Mouse (Mus musculus) stomach, postnatal 0 days (tissue): ENCODE data around the gene Psmb3. TPM values are rescaled to one million over a fixed set of nuclear protein-coding genes. Genes with fewer than 3 reads are reported as not detected.

Experiments
- ATAC-seq: fragments of 200-750 bp; cut with Nextera tagmentation; 2 replicates; pipeline ENCODE4 v1.8.0; 2017; ENCODE audit not compliant: low FRiP score, low TSS enrichment
- DNase-seq: peaks from one replicate; pipeline ENCODE4 v3.0.0-alpha.2; 2016; ENCODE audit warnings: low spot score
- H3K27ac ChIP-seq: fragments of 300-500 bp; sonication (generic); replicated peaks from 2 replicates; pipeline ENCODE4 v1.5.1; 2014; ENCODE audit warnings: mild to moderate bottlenecking, control low read depth
- H3K27me3 ChIP-seq: fragments of 300-500 bp; sonication (generic); 2 replicates; pipeline ENCODE4 v1.6.1; 2014; ENCODE audit warnings: low read length; ENCODE audit not compliant: control insufficient read depth, insufficient read depth
- H3K36me3 ChIP-seq: fragments of 300-500 bp; sonication (generic); 2 replicates; pipeline ENCODE4 v1.6.1; 2014; ENCODE audit warnings: low read length, mixed read lengths; ENCODE audit not compliant: control insufficient read depth, insufficient read depth
- H3K4me1 ChIP-seq: fragments of 300-500 bp; sonication (generic); replicated peaks from 2 replicates; pipeline ENCODE4 v1.6.1; 2014; ENCODE audit warnings: antibody characterized with exemption; ENCODE audit not compliant: control insufficient read depth, insufficient read depth
- H3K4me2 ChIP-seq: fragments of 300-500 bp; sonication (generic); replicated peaks from 2 replicates; pipeline ENCODE4 v1.6.1; 2014; ENCODE audit warnings: low read depth, mild to moderate bottlenecking, control low read depth, moderate library complexity
- H3K4me3 ChIP-seq: fragments of 300-500 bp; sonication (generic); 2 replicates; pipeline ENCODE4 v1.5.1; 2014; ENCODE audit warnings: low read depth, low read length, control low read depth
- H3K9ac ChIP-seq: fragments of 300-500 bp; sonication (generic); 2 replicates; pipeline ENCODE4 v1.6.1; 2014; ENCODE audit warnings: mild to moderate bottlenecking, low read length, control low read depth, mixed read lengths
- H3K9me3 ChIP-seq: fragments of 300-500 bp; sonication (generic); 2 replicates; pipeline ENCODE4 v1.6.1; 2016; ENCODE audit warnings: low read length; ENCODE audit not compliant: control insufficient read depth
- CTCF ChIP-seq: IDR thresholded peaks from 2 replicates; pipeline ENCODE4 v1.5.1; 2016; ENCODE audit warnings: antibody characterized with exemption, low read depth, mild to moderate bottlenecking, moderate library complexity
- EP300 ChIP-seq: optimal IDR thresholded peaks from 2 replicates; pipeline ENCODE3; 2016; ENCODE audit warnings: antibody characterized with exemption
- WGBS: fragments of 180-500 bp; shearing (Covaris S2); extraction: QIAGEN DNeasy Blood & Tissue Kit; methylation state at CpG from one replicate; pipeline ENCODE4 v1.1.7; 2014; 5-methylcytosine and 5-hydroxymethylcytosine counted together
- polyA plus RNA-seq: library from polyadenylated mRNA; unstranded; fragments of >200 nt; fragmentation: Nextera tagmentation; extraction: Ambion mirVana; gene quantifications from 2 replicates; pipeline ENCODE4 v1.2.1, GENCODE M21; 2015

Gene Psmb3
- polyA plus RNA-seq, 1 experiment from 2014 or later = 438 TPM

DNA sequence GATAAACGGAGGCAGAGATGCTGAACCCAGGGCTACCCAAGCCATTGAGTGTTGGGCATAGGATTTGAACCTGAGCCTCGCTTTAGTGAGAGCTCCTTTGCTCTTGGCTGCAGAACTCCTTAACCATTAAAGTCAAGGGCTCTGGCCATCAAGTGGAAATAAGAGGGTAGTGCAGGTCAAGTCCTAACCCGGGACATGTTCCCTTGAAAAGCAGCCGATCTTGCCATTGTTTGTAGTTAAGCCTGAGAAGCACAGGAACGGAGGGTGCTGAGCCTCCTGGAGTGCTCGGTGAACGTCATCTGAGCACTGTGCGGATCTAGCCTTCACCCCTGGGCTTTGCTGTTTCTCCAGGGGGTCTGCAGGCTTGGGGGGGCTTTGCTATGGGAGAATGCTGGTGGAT lies 25.4 kb upstream of the Psmb3 start:
- Histone ChIP-seq H3K4me1 (no peaks in the 10 kb centered on the region), H3K36me3 (peaks cover 36% of the 10 kb centered on the region), H3K4me3 (no peak overlapping the region), H3K27me3 (no peaks in the 10 kb centered on the region), H3K9ac (no peak overlapping the region), H3K9me3 (no peaks in the 10 kb centered on the region), H3K27ac (no peak overlapping the region), H3K4me2 (no peak overlapping the region)
- 74% methylated on average over 8 of the region's 8 CpGs for WGBS
- no peak for ATAC-seq
- DNase-seq = no peak
- TF ChIP-seq CTCF = peak; percentile 48
- TF ChIP-seq EP300 = no peak

DNA sequence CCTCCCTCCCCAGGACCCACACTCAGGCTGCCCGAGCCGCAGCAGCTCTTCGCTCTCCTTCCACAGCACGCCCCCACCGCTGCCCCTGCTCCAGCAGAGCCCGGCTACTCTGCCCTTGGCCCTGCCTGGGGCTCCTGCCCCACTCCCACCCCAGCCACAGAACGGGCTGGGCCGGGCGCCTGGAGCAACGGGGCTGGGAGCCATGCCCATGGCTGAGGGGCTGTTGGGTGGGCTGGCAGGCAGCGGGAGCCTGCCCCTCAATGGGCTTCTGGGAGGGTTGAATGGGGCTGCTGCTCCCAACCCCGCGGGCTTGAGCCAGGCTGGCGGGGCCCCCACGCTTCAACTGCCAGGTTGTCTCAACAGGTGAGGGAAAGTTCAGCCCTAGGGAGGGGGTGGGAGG lies 24.9 kb upstream of the Psmb3 start:
- H3K4me1 ChIP-seq = no peaks in the 10 kb centered on the region
- no peak overlapping the region for H3K4me2 ChIP-seq
- H3K36me3 ChIP-seq = peaks cover 32% of the 10 kb centered on the region
- H3K9me3 ChIP-seq = no peaks in the 10 kb centered on the region
- ATAC-seq (no peak), DNase-seq (no peak)
- H3K4me3 ChIP-seq = no peak overlapping the region
- no peaks in the 10 kb centered on the region for H3K27me3 ChIP-seq
- no peak overlapping the region for H3K9ac ChIP-seq
- no peak for TF ChIP-seq EP300
- no peak for TF ChIP-seq CTCF
- H3K27ac ChIP-seq = no peak overlapping the region
- 81% methylated on average over 13 of the region's 15 CpGs for WGBS

DNA sequence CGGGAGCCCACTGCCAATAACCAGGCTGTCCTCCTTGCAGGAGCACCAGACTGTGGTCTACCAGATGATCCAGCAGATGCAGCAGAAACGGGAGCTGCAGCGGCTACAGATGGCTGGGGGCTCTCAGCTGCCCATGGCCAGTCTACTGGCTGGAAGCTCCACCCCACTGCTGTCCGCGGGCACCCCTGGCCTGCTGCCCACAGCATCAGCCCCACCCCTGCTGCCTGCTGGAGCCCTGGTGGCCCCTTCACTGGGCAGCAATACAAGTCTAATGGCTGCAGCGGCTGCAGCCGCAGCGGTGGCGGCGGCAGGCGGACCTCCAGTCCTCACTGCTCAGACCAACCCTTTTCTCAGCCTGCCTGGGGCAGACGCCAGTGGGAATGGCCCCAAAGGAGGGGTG lies 22.8 kb upstream of the Psmb3 start:
- Histone ChIP-seq H3K9ac (no peak overlapping the region), H3K36me3 (peaks cover 26% of the 10 kb centered on the region), H3K27me3 (no peaks in the 10 kb centered on the region), H3K4me1 (no peaks in the 10 kb centered on the region), H3K27ac (no peak overlapping the region), H3K9me3 (no peaks in the 10 kb centered on the region), H3K4me2 (no peak overlapping the region), H3K4me3 (no peak overlapping the region)
- peak; percentile 36 for DNase-seq
- TF ChIP-seq CTCF (no peak), EP300 (no peak)
- no peak for ATAC-seq
- WGBS = 79% methylated on average over 12 of the region's 12 CpGs

DNA sequence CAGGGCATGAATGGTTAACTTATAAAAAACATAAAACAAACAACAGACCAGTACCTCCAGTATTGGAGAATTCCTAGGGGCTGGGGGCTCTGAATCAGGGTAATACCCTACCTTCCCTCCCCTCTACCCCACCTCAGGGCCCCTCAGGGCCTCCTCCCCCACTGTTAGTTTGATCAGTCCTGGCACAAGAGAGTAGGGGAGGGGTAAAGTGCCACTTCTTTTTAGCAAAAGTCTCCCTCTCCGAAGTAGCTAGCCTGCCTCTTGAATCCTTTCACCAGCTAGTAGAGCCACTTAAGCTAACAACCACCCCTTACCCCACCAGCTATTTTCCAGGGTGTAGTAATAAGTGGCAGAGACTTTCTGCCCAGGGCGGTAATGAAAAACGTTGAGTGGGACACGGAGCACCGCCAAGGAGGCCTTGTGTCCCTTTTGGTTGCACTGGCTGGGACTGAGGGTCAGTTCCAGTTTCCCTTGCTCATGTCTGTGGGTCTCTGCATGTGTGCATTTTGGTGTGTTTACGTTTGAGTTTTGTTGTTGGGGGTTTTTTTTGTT lies 20.6 kb upstream of the Psmb3 start:
- Histone ChIP-seq H3K4me2 (no peak overlapping the region), H3K4me1 (no peaks in the 10 kb centered on the region; the same call in 1 of the 2 replicates), H3K4me3 (no peak overlapping the region), H3K9ac (no peak overlapping the region), H3K27ac (no peak overlapping the region), H3K9me3 (no peaks in the 10 kb centered on the region), H3K27me3 (no peaks in the 10 kb centered on the region), H3K36me3 (peaks cover 22% of the 10 kb centered on the region)
- DNase-seq (no peak), ATAC-seq (no peak)
- TF ChIP-seq EP300 (no peak), CTCF (no peak)
- 69% methylated on average over 6 of the region's 6 CpGs for WGBS

DNA sequence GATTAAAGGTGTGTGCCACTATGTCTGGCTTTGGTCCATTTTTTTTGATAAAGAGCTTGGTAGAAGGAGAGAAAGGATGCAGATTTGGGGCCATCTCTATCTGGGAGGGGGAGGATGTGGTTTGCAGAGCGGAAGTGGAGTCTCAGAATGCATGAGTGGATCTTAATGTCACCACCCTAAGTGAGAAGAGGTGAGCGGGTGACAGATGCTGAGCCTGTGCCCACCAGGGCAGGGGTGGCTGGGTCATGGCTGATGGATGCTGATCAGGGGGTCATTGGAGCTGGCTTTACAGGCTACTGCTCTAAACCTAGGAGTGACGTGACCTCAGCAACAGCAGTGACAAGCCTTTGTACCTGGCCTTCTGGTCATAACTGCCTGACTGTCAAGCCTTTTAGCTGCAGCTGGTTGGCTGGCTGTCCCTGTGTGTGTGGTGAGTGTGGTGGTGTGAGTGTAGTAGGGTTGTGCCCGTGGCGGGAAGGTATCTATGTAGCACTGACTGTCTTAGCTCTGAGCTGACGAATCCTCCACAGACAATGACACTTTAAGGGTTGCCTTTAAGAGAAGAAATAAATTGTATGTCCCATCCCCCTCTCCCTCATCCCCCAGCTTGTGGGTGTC lies 19.0 kb upstream of the Psmb3 start:
- Histone ChIP-seq H3K4me3 (no peak overlapping the region), H3K9me3 (no peaks in the 10 kb centered on the region), H3K4me2 (no peak overlapping the region), H3K27ac (no peak overlapping the region), H3K9ac (no peak overlapping the region), H3K4me1 (no peaks in the 10 kb centered on the region; the same call in 1 of the 2 replicates), H3K36me3 (peaks cover 18% of the 10 kb centered on the region), H3K27me3 (no peaks in the 10 kb centered on the region)
- ATAC-seq (no peak), DNase-seq (no peak)
- TF ChIP-seq CTCF (no peak), EP300 (no peak)
- WGBS = 83% methylated on average over 6 of the region's 6 CpGs

DNA sequence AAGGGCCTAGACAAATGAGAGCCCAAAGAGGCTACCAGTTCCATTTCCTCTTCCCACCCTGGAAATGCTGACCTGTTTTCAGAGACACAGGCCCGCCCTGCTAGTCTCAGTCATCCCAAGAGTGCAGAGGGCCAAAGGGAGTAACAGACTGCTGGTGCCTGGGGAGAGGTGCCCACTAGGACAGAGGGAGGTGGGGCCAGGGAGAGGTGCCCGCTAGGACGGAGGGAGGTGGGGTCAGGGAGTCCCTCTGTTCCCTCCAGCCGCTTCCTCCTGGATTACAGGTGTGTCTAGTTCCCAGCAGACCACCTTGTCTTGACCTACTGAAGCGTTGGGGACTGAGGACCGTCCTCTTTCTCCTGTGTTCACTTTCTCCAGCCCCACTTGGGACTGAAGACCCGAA lies 18.4 kb upstream of the Psmb3 start:
- 41% methylated on average over 7 of the region's 7 CpGs for WGBS
- DNase-seq (no peak), ATAC-seq (no peak)
- Histone ChIP-seq H3K9me3 (no peaks in the 10 kb centered on the region), H3K27ac (no peak overlapping the region), H3K4me1 (no peaks in the 10 kb centered on the region; the same call in 1 of the 2 replicates), H3K4me2 (no peak overlapping the region), H3K9ac (no peak overlapping the region), H3K36me3 (peaks cover 18% of the 10 kb centered on the region), H3K4me3 (no peak overlapping the region), H3K27me3 (no peaks in the 10 kb centered on the region)
- TF ChIP-seq CTCF (no peak), EP300 (no peak)
